Mouse (Mus musculus) lung, postnatal 4 days (tissue): ENCODE results near the gene Hdac2.

Experiments used
- DNase-seq, 2 experiments: peaks; one replicate each; pipeline ENCODE4 v3.0.0; 2021

The Hdac2 gene

DNA sequence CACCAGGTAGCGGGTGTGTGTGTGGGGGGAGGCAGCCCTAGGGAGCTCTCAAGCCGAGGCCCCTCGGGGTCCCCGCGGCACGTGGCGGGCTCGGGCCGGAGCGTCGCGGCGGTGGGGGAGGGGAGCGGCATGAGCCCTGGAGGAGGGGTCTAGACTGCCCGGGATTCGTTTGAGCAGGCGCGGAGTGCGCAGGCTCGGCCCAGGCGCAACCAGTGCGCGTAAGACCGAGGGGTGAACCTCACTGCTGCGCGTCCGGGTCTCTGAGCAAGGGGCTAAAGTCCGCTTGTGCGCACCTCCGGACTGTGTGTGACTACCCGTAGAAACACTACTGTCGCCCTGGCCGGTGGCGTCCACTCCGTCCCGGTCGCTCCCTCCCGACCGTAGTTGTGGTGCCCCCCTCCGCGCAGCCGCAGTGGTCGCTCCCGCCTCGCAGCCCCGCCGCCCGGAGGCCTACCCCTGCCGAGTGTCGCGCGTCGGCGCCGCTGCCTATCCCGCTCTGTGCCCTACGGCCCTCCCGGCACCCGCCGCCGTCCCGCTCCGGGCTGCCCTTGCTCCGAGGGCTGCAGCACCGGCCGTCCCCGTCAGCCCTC, at the start of gene Hdac2:
Gene Hdac2, plus strand, starts transcription at position 459 of the 590 bp plus-strand sequence.
- DNase-seq, result peak; percentile 89 to 92

DNA sequence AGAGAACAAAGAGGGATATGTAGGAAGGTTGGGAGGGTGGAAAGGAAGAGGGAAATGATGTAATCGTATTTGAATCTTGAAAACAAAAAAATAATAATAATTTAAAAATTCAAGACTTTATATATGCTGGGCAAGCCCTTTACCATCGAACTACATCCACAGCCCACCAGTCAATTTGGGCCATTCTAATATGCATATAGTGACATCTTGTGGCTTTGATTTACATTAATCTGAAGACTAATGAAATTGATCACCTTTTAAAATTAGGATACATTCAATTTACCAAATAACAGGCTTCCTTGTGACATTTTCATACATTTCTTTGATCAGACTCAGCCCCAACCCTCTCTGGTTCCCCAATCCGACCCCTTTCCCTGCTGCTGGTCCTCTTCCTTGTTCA, 46.1 kb upstream of the Hdac2 start:
- no peak for DNase-seq

DNA sequence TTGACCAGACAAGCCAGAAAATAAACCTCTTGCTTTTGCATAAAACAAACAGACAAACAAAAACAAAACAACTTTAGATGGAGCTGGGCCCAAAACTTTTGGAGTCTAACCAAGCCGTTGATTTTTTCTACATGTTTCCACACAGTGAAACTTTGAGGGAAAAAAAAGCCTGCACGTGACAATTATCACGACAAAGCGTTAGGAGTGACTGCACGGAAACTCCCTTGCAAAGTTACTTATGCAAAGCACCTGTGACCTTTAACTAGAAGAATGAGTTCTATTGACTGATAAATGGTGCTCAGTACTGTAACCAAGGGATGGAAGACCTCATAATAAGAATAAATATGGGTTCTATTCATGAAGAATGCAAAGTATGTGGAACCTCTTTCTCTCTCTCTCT, 38.5 kb upstream of the Hdac2 start:
- DNase-seq, result no peak

DNA sequence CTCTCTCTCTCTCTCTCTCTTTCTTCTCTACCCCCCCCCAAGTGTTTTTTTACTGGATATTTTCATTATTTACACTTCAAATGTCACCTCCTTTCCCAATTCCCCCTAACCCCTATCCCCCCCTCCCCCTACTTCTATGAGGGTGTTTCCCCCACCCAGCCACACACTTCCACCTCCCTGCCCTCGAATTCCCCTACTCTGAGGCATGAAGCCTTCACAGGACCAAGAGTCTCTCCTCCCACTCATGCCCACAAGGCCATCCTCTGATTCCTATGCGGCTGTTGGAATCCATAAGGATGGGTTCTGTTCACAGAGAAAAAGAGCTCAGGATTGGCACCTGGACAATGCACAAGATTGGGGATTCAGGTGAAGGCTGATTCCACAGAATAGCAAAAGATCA, 38.1 kb upstream of the Hdac2 start:
- DNase-seq, result no peak

DNA sequence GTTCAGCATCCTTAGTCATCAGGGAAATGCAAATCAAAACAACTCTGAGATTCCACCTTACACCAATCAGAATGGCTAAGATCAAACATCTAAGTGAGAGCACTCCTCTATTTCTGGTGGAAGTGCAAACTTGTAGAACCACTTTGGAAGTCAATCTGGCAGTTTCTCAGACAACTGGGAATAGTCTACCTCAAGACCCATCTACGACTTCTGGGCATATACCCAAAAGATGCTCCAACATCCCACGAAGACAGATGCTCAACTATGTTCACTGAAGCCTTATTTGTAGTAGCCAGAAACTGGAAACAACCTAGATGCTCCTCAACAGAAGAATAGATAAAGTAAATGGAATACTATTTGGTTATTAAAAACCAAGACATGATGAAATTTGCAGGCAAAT, 22.6 kb upstream of the Hdac2 start:
- no peak for DNase-seq

DNA sequence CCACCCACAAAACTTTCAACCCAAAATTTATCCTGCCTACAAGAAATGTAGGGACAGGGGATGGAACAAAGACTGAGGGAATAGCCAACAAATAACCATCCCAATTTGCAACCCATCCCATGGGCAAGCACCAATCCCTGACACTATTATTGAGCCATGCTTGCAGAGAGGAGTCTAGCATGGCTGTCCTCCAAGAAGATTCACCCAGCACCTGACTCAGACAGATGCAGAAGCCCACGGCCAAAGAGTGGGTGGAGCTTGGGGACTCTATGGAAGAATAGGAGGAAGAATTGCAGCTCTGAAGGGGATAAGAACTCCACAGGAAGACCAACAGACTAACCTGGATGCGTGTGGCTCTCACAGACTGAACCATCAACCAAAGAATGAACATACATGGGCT, 21.7 kb upstream of the Hdac2 start:
- DNase-seq, result no peak

DNA sequence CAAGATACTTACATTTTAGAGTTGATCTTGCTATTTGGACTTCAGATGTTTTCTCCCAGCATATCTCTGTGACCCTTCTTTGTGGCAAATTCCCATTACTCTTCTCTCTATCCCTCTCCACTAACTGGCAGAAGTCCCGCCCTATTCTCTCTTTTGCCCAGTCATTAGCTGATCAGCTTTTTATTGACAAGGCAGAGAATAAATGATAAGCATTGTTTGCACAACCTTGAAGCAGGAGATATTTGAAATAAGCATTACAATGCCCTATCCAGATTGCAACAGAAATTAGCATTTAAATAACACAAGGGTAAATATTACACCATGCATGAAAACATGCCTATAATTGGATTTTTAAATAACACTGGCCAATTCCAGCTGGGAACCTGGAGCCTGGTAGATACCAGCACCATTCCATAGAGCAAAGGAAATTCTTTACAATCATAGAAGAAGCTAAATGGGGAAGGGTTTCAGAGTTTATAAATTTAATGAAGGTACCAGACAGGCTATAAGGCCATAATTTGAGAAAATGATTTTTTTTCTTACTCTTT, 14.7 kb upstream of the Hdac2 start:
- no peak for DNase-seq

DNA sequence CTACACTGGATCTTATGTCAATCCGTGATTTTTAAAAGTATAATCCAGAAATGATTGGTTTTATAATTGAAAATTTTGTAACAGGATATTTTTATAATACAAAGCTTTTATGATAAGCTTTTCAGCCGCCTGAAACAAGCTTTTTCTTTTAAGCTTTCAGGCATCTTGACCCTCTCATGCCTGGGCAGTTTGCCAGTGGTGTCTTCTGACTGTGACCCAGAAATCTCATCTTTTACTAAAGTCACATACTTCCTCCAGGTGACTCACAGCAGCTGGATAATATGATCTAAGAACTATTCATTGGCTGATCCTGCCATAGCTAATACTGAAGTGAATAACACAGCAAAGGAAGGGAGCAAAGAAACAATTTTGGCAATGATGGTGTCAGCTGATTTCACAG, 9.9 kb upstream of the Hdac2 start:
- no peak for DNase-seq

DNA sequence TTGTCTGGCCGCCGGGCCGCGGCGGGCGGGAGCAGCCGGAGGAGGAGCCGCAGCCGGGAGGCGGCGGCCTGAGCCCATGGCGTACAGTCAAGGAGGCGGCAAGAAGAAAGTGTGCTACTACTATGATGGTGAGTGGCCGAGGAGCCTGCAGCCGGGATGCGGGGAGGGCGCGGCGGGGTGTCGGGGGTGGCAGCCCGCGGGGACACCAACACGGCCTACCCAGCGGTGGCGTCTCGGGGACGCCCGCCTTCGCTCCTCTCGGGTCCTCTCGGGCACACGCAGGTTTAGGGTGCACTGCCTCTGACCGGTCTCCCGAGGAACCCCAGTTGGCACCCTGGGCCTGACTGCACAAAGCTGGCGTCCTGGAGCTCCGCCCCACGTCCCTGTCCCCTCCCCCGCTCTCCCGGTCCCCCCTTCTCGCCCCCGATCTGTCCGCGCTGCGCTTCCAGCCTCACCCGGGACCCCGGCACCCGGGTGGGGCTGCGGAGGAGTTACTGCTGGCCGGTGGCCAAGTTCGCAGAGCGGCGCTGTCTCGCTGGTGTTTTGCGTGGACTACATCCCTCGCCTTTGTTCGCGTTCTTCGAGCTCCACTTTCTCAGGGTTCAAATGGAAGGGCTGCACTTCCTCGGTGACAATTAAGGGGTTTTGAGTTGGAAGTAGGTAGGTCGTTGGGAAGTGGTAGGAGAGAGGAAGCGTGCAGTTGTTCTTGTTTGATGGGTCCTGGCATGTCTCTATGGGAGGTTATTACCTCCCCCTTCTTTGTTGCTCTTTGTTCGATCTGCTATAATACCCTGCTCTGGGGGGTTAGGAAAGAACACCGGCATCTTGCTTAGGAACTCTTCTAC, 554 bp downstream of the Hdac2 start:
- DNase-seq, result peak; percentile 77 to 81

DNA sequence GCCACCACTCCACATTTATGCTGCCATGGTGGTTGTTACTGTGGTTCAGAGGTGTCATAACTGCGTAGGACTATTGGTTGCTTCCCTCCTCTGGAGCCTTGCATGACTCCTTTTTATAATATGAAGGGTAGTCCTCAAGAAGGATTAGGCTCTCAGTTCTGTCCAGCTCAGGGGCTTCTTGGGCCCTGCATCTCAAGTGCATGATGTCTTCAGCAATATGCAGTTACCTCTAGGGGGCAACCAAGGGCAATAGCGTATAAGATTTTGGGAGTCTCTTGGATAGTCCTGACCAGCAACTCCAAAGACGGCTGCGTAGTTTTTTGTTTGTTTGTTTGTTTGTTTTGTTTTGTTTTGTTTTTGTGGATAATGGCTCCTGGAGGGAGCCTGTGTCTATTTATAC, 7.5 kb downstream of the Hdac2 start:
- DNase-seq, result no peak

DNA sequence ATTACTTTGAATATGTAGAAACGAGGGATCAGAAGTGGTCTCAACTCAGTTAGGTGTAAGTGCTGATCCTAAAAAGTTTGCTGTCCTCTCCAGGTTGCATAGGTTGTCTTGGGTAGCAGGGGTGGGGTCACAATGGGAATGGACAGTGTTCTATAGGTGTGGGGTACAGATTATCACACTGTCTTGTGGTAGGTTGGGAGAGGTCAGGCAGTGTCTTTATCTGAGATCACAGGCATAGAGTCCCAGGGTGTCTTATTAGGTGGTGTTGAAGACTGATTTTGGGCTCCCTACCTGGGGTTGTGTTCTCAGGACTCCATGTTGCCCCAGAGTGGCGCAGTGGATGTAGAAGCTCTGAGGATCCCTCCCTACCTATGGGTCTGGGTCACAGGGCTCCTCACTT, 17.8 kb downstream of the Hdac2 start:
- no peak for DNase-seq

DNA sequence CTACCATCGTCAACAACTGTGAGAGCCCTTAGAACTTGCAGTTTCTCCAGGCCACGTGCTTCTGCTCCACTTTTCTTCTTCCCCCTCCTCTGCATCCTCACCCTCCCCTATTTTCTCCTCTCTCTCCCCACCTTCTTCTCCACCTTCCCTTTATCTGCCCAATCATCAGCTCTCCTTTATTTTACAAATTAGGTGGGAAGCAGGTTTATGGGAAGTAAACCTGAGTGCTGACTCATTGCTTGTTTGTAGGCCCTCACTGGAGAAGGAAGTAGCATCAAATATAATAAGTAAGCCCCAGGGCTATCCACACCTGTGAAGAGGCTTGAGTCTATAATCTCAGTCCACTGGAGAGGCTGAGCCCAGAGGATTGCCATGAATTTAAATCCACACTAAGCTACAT, 26.5 kb downstream of the Hdac2 start:
- no peak for DNase-seq

DNA sequence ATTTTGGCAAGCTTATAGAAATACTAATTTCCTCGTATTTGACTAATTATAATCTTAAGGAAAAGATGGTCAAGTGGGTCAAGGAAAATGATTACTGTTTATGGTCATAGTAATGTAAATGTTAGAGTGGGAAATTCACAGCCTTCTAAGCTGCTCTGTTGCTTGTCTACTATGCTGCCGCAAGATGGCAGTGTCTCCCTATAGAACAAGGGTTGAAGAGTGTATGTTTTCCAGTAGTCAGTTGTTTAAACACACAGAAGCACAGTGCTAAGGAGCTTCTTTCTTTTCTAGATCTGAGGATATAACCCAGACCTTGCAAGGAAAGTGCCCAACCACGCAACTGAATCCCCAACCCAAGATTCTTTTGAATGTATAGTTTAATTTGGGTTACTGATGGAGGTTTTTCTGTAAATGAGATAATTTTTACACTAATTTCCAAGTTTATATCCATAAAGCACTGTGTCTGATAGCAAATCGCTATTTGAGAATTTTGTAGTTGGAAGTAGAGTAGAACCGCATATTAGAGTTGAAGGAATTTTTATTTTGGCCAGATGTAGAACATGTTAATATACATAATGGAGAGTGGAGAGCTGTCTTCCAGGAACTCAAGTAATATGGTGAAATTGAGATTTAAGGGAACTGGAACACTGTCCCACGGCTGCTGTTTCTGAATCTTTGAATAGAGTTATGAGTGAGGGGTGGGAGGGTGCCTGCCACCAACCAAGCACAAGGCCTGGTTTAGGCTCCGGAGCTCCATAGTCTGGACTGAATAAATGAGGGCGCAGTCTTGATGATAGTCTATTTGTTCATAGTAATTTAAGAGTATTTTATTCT, 40.1 kb downstream of the Hdac2 start:
- peak in 1 of 2 experiments; percentile 76 for DNase-seq

DNA sequence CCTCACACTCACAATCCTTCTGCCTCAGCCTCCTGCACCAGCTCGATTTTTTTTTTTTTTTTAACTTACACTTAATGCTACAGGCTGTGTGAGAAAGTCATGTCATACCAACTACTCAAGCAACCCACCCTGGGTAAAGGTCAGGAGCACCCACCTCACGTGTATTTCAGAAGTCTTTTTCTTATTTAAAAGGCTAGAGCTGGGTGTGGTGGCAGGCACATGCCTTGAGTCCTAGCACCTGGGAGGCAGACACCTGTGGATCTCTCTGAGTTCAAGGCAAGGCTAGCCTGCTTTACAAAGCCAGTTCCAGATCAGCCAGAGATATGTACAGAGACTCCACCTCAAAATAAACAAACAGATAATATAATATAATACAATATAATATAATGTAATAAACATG, 41.4 kb downstream of the Hdac2 start:
- DNase-seq, result no peak

DNA sequence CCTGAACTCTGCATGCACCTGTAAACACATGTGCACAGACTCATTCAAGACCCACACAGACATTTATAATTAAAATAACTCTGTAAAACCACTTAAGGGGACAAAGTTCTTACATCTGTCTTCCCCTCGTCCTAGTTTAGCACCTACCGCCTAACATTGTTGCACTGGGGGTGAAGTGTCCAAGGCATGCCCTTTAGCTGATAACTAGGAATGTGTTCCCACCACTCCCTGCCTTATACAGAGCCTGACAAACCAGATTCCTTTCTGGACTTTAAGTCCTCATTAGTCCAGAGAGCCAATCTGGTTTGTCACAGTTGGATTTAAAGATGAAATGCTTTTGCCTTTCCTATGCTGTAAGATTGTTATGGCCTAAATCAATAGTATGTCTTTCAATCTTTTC, 41.9 kb downstream of the Hdac2 start:
- no peak for DNase-seq

DNA sequence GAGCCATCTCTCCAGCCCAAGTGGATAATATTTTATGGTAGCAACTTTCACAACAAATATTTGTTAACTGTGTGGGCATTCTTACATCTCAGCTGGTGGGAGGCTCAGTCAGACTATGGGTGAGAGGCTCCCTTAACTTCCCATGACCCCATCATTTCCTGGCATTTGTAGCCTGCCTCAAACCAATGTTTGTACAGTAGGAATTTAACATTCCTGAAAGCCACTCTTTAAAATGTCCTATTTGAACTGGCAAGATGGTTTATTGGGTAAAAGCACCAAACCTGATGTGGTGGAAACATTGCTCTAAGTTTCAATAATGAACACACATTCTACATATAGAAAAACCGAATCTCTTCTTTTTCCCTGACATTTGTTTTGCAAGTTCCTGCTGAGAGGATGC, 50.0 kb downstream of the Hdac2 start:
- no peak for DNase-seq

DNA sequence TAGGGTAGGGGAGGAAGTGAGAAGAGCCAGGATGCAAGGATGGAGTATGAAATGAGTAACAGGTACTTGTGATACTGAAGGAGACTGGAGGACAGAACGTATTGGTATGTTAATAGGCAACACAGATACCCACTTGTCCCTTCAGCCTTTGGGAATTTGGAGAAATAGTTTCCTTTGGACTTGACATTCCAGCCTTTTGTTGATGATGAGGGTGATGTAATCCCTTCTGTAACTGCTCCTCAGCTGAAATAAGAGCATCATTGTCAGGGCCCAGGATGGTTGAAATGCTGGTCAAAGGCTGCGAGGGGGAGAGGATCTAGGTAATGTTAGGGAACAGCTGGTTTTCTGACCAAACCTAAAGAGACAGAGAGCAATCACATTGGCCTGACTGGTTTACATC, 54.3 kb downstream of the Hdac2 start:
- DNase-seq, result no peak

DNA sequence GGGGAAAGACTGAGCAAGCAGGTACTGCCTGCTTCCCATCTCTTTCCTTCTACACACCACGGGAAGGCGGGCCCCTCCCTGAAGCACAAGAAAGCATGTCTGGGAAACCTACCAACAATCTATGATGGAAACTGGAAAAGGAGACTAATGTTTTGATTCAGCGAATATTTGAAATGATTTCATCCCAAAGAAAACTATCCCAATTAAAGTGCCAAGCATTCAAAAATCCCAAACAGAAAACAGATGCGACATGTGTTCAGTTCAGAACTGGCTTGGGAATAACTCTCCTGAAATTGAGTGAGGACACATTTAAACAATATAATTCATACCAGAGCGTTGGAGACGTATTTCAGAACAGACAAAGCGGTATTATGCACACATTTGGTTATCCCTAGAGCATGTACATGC, 60.8 kb downstream of the Hdac2 start:
- peak in 1 of 2 experiments; percentile 24 for DNase-seq

DNA sequence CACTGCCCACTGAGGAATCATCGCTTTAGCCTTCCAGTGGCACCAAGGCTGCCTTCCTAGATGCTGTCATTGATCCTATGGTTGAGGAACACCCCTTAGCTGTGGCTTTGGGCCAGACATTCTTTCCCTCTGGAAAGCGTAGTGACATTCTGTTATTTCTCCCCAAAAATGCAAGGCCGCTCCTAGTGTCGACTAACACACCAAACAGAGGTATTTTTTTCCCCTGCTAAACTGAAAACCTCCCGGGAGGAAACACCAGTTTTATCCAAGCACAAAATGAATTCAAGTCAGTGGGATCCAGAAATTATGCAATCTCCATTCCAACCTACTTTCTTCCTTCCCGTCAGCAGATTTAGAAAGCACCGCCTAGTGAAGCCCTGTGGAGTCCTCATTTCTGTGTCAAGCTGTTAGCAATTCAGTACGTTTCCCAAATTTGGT, 73.3 kb downstream of the Hdac2 start:
- DNase-seq, result peak in 1 of 2 experiments; percentile 23
